Mouse (Mus musculus) lung, postnatal 0 days (tissue): ENCODE measurements around the gene Limd1. TPM values are rescaled to one million over a fixed set of nuclear protein-coding genes. Genes with fewer than 3 reads are reported as not detected.
A peak's percentile ranks its signal among the peaks of the same experiment; 100 is the strongest.

Source experiments
- ATAC-seq: fragments of 200-750 bp; cut with Nextera tagmentation; 2 replicates; pipeline ENCODE4 v1.8.0; 2017; ENCODE audit warnings: moderate library complexity
- DNase-seq: peaks from one replicate; pipeline ENCODE4 v3.0.0-alpha.2; 2016; ENCODE audit warnings: low spot score
- H3K27ac ChIP-seq: fragments of 300-500 bp; sonication (generic); 2 replicates; pipeline ENCODE4 v1.5.1; 2014; ENCODE audit warnings: antibody characterized with exemption, mild to moderate bottlenecking, low read length, mixed read lengths
- H3K27me3 ChIP-seq: fragments of 300-500 bp; sonication (generic); replicated peaks from 2 replicates; pipeline ENCODE4 v1.6.1; 2014; ENCODE audit warnings: low read length, mixed read lengths; ENCODE audit not compliant: insufficient read depth
- H3K36me3 ChIP-seq: fragments of 300-500 bp; sonication (generic); 2 replicates; pipeline ENCODE4 v1.6.1; 2014; ENCODE audit warnings: low read length, mixed read lengths; ENCODE audit not compliant: insufficient read depth
- H3K4me1 ChIP-seq: fragments of 300-500 bp; sonication (generic); 2 replicates; pipeline ENCODE4 v1.6.1; 2014; ENCODE audit warnings: antibody characterized with exemption, low read depth, low read length, mixed read lengths; ENCODE audit not compliant: insufficient read depth
- H3K4me2 ChIP-seq: fragments of 300-500 bp; sonication (generic); replicated peaks from 2 replicates; pipeline ENCODE4 v1.6.1; 2014; ENCODE audit warnings: low read depth, mild to moderate bottlenecking, low read length, moderate library complexity, mixed read lengths
- H3K4me3 ChIP-seq: fragments of 300-500 bp; sonication (generic); 2 replicates; pipeline ENCODE4 v1.5.1; 2014; ENCODE audit warnings: low read depth, low read length
- H3K9ac ChIP-seq: fragments of 300-500 bp; sonication (generic); replicated peaks from 2 replicates; pipeline ENCODE4 v1.6.1; 2014; ENCODE audit warnings: low read depth, mild to moderate bottlenecking
- H3K9me3 ChIP-seq: fragments of 300-500 bp; sonication (generic); 2 replicates; pipeline ENCODE4 v1.6.1; 2016; ENCODE audit warnings: low read length, mixed read lengths
- CTCF ChIP-seq: IDR thresholded peaks from 2 replicates; pipeline ENCODE4 v1.5.1; 2016; ENCODE audit warnings: antibody characterized with exemption, mild to moderate bottlenecking
- EP300 ChIP-seq: IDR thresholded peaks from 2 replicates; pipeline ENCODE4 v1.6.1; 2016; ENCODE audit warnings: antibody characterized with exemption, mild to moderate bottlenecking, control low read depth
- WGBS: fragments of 180-500 bp; shearing (Covaris S2); extraction: QIAGEN DNeasy Blood & Tissue Kit; methylation state at CpG from one replicate; pipeline ENCODE4 v1.1.7; 2014; 5-methylcytosine and 5-hydroxymethylcytosine counted together
- polyA plus RNA-seq: library from polyadenylated mRNA; unstranded; fragments of >200 nt; fragmentation: Nextera tagmentation; extraction: Ambion mirVana; gene quantifications from 2 replicates; pipeline ENCODE4 v1.2.1, GENCODE M21; 2015

The Limd1 gene
- polyA plus RNA-seq, 1 experiment from 2014 or later = 56.3 TPM

- no peak overlapping the region for H3K9ac ChIP-seq
- peaks cover 20% of the 10 kb centered on the region; the same call in 1 of the 2 replicates for H3K4me1 ChIP-seq
- ATAC-seq = no peak
- no peak for TF ChIP-seq EP300
- TF ChIP-seq CTCF = no peak
- H3K4me2 ChIP-seq = no peak overlapping the region
- no peak for DNase-seq
- H3K27me3 ChIP-seq = no peaks in the 10 kb centered on the region
- H3K27ac ChIP-seq = no peak overlapping the region
- no peak overlapping the region for H3K4me3 ChIP-seq
- no peaks in the 10 kb centered on the region for H3K9me3 ChIP-seq
- WGBS = 61% methylated on average over 3 of the region's 3 CpGs
- 0 out of 2 replicates have a peak, but pooled peaks cover 4% of the 10 kb centered on the region for H3K36me3 ChIP-seq
Observed at GRCm38 (mm10) chr9:123486635-123487034, 8.1 kb downstream of the Limd1 start.

- H3K4me3 ChIP-seq = no peak overlapping the region
- 0 out of 2 replicates have a peak, but pooled peaks have one; percentile 8 for ATAC-seq
- H3K4me2 ChIP-seq = no peak overlapping the region
- no peak overlapping the region; the same call in 1 of the 2 replicates for H3K27ac ChIP-seq
- WGBS = 50% methylated on average over 2 of the region's 2 CpGs
- DNase-seq = no peak
- 0 out of 2 replicates have a peak, but pooled peaks cover 4% of the 10 kb centered on the region for H3K36me3 ChIP-seq
- no peaks in the 10 kb centered on the region for H3K9me3 ChIP-seq
- TF ChIP-seq EP300 (no peak), CTCF (no peak)
- H3K4me1 ChIP-seq = peaks cover 17% of the 10 kb centered on the region; the same call in 1 of the 2 replicates
- no peak overlapping the region for H3K9ac ChIP-seq
- H3K27me3 ChIP-seq = no peaks in the 10 kb centered on the region
Observed at GRCm38 (mm10) chr9:123489073-123489472, 10.6 kb downstream of the Limd1 start.

- H3K9ac ChIP-seq = no peak overlapping the region
- DNase-seq = no peak
Observed at GRCm38 (mm10) chr9:123489727-123490343, 11.3 kb downstream of the Limd1 start.

GRCm38 (mm10) chr9:123490930-123491329 is 12.4 kb downstream of the Limd1 start:
- peaks cover 22% of the 10 kb centered on the region; the same call in 1 of the 2 replicates for H3K4me1 ChIP-seq
- H3K4me3 ChIP-seq = no peak overlapping the region
- TF ChIP-seq EP300 (peak; percentile 46; the same call in 1 of the 2 replicates), CTCF (no peak)
- H3K27ac ChIP-seq = peak overlapping the region; percentile 34; the same call in 1 of the 2 replicates
- 49% methylated on average over 5 of the region's 5 CpGs for WGBS
- H3K36me3 ChIP-seq = no peaks in the 10 kb centered on the region
- no peaks in the 10 kb centered on the region for H3K27me3 ChIP-seq
- peak; percentile 48 for DNase-seq
- no peak overlapping the region for H3K4me2 ChIP-seq
- H3K9me3 ChIP-seq = no peaks in the 10 kb centered on the region
- H3K9ac ChIP-seq = no peak overlapping the region
- ATAC-seq = peak; percentile 64

More at GRCm38 (mm10) chr9:123489727-123490343, 11.3 kb downstream of the Limd1 start:
- Histone ChIP-seq H3K27me3 (no peaks in the 10 kb centered on the region), H3K4me2 (no peak overlapping the region), H3K4me3 (no peak overlapping the region), H3K4me1 (peaks cover 17% of the 10 kb centered on the region; the same call in 1 of the 2 replicates), H3K9me3 (no peaks in the 10 kb centered on the region), H3K36me3 (0 out of 2 replicates have a peak, but pooled peaks cover 4% of the 10 kb centered on the region), H3K27ac (no peak overlapping the region; the same call in 1 of the 2 replicates)
- ATAC-seq = no peak
- 46% methylated on average over 9 of the region's 9 CpGs for WGBS
- TF ChIP-seq EP300 = no peak
- TF ChIP-seq CTCF = no peak

- DNase-seq (no peak), ATAC-seq (0 out of 2 replicates have a peak, but pooled peaks have one; percentile 13)
- Histone ChIP-seq H3K27me3 (no peaks in the 10 kb centered on the region), H3K4me1 (peaks cover 21% of the 10 kb centered on the region; the same call in 1 of the 2 replicates), H3K27ac (0 out of 2 replicates have a peak overlapping the region, but pooled peaks have one; percentile 51), H3K4me2 (no peak overlapping the region), H3K4me3 (no peak overlapping the region), H3K9ac (no peak overlapping the region), H3K36me3 (no peaks in the 10 kb centered on the region), H3K9me3 (no peaks in the 10 kb centered on the region)
- WGBS = 37% methylated on average over 9 of the region's 9 CpGs
- TF ChIP-seq CTCF (no peak), EP300 (no peak)
Observed at GRCm38 (mm10) chr9:123491917-123492585, 13.5 kb downstream of the Limd1 start.

GRCm38 (mm10) chr9:123496665-123497064 is 18.2 kb downstream of the Limd1 start:
- peak; percentile 57 for DNase-seq
- whole genome bisulfite sequencing = 22% methylated on average over 13 of the region's 13 CpGs
- H3K4me1 ChIP-seq = peaks cover 14% of the 10 kb centered on the region; the same call in 1 of the 2 replicates
- no peak for ATAC-seq
- H3K4me2 ChIP-seq = peak overlapping the region; percentile 14; the same call in 1 of the 2 replicates
- TF ChIP-seq EP300 (no peak), CTCF (no peak)
- no peaks in the 10 kb centered on the region for H3K9me3 ChIP-seq
- H3K4me3 ChIP-seq = no peak overlapping the region
- no peaks in the 10 kb centered on the region for H3K27me3 ChIP-seq
- no peak overlapping the region for H3K27ac ChIP-seq
- no peaks in the 10 kb centered on the region for H3K36me3 ChIP-seq
- no peak overlapping the region for H3K9ac ChIP-seq
